Comparison of ENCODE assay signal across 21 mouse cellular contexts in genomic region chr2:26543768-26544167, GRCm38 (mm10). TPM values are rescaled to one million over a fixed set of nuclear protein-coding genes. Genes with fewer than 3 reads are reported as not detected.
DNase-seq lines count a peak whose midpoint lies in the region; ATAC-seq lines count a peak whose summit lies in the region.
"Had no signal": no experiment of that assay in that cellular context is flagged by ENCODE, and none has a peak within 500 bp of the region (broad histone marks: within the 10 kb centered on the region; RNA-seq: fewer than 3 reads in every experiment).

No protein-coding gene starts in this region.

- H3K4me3 ChIP-seq in heart, embryonic 11.5 days (ENCODE audit: low read depth, low read length) = no peak overlapping the region
- H3K4me3 ChIP-seq in kidney, embryonic 16.5 days (ENCODE audit: low read length) = no peak overlapping the region
- no peak overlapping the region for H3K4me3 ChIP-seq in intestine, embryonic 16.5 days (ENCODE audit: low read length)
- H3K4me3 ChIP-seq: embryonic facial prominence, embryonic 10.5 days; liver, embryonic 13.5 days; midbrain, embryonic 15.5 days had no signal

- no peak for ATAC-seq in heart, embryonic 11.5 days (replicated peaks; ENCODE audit: insufficient number of reproducible peaks, low FRiP score, low TSS enrichment)
- ATAC-seq in kidney, embryonic 16.5 days (ENCODE audit: low FRiP score, low TSS enrichment) = no peak
- no peak for ATAC-seq in intestine, embryonic 16.5 days
- ATAC-seq: forebrain, embryonic 14.5 days; hindbrain, embryonic 16.5 days; midbrain, embryonic 15.5 days had no signal

- WGBS in heart, embryonic 11.5 days (ENCODE audit: insufficient replicate concordance) = 63% methylated on average over 8 of the region's 8 CpGs
- WGBS in kidney, embryonic 16.5 days = 62% methylated on average over 8 of the region's 8 CpGs
- 84% methylated on average over 8 of the region's 8 CpGs for WGBS in intestine, embryonic 16.5 days

- intact Hi-C loops in heart, postnatal 25 days (cut with DNase I) = loop anchor here (2.0 kb wide), 1 partner anchor 17 kb away; no protein-coding TSS in a partner anchor

- H3K9me3 ChIP-seq in heart, embryonic 11.5 days (replicated peaks; ENCODE audit: control insufficient read depth, low read length) = no peaks in the 10 kb centered on the region
- H3K9me3 ChIP-seq in kidney, embryonic 16.5 days (ENCODE audit: low read length) = no peaks in the 10 kb centered on the region
- H3K9me3 ChIP-seq in intestine, embryonic 16.5 days (ENCODE audit: control insufficient read depth, low read length) = no peaks in the 10 kb centered on the region
- H3K9me3 ChIP-seq: embryonic facial prominence, embryonic 10.5 days; liver, embryonic 13.5 days; megakaryocyte, embryonic 14.5 days; midbrain, embryonic 15.5 days had no signal

- peaks cover 17% of the 10 kb centered on the region for H3K4me1 ChIP-seq in heart, embryonic 11.5 days (ENCODE audit: control insufficient read depth, insufficient read depth, low read length)
- H3K4me1 ChIP-seq in kidney, embryonic 16.5 days (ENCODE audit: insufficient read depth, low read length) = peaks cover 40% of the 10 kb centered on the region
- H3K4me1 ChIP-seq in intestine, embryonic 16.5 days (ENCODE audit: control insufficient read depth, insufficient read depth, low read length) = peaks cover 7% of the 10 kb centered on the region; the same call in 1 of the 2 replicates

- no peaks in the 10 kb centered on the region for H3K36me3 ChIP-seq in heart, embryonic 11.5 days (ENCODE audit: control insufficient read depth, insufficient read depth, low read length)
- no peaks in the 10 kb centered on the region for H3K36me3 ChIP-seq in kidney, embryonic 16.5 days (ENCODE audit: insufficient read depth, low read length)
- H3K36me3 ChIP-seq in intestine, embryonic 16.5 days (ENCODE audit: control insufficient read depth, insufficient read depth, low read length) = no peaks in the 10 kb centered on the region
- H3K36me3 ChIP-seq: embryonic facial prominence, embryonic 10.5 days; liver, embryonic 13.5 days; midbrain, embryonic 15.5 days had no signal

- H3K27me3 ChIP-seq in heart, embryonic 11.5 days (ENCODE audit: control insufficient read depth, insufficient read depth, low read length) = no peaks in the 10 kb centered on the region
- H3K27me3 ChIP-seq in kidney, embryonic 16.5 days (ENCODE audit: insufficient read depth, low read length) = no peaks in the 10 kb centered on the region
- 0 out of 2 replicates have a peak, but pooled peaks cover 6% of the 10 kb centered on the region for H3K27me3 ChIP-seq in intestine, embryonic 16.5 days (replicated peaks; ENCODE audit: control insufficient read depth, insufficient read depth, low read length)
- H3K27me3 ChIP-seq: liver, embryonic 13.5 days; midbrain, embryonic 15.5 days had no signal

- peak; percentile 56 to 80 for DNase-seq in adrenal gland, adult (ENCODE audit: inconsistent age in 2 of 2, low spot score in 1 of 2)
- no peak for DNase-seq in adrenal gland, postnatal 4 days (ENCODE audit: low spot score in 2 of 2)
- DNase-seq in heart, postnatal 25 days (ENCODE audit: low spot score) = no peak
- DNase-seq in kidney, postnatal 14 days = no peak
- peak; percentile 54 to 58 for DNase-seq in adrenal gland, postnatal 36 days
- DNase-seq: cerebellum, adult 18-20 months; layer of hippocampus, postnatal 36 days; liver, embryonic 13.5 days; thymus, postnatal 4 days had no signal

- H3K27ac ChIP-seq in heart, embryonic 11.5 days (ENCODE audit: low read depth, low read length) = 0 out of 2 replicates have a peak overlapping the region, but pooled peaks have one; percentile 36
- 0 out of 2 replicates have a peak overlapping the region, but pooled peaks have one; percentile 48 for H3K27ac ChIP-seq in kidney, embryonic 16.5 days (ENCODE audit: low read length)
- no peak overlapping the region for H3K27ac ChIP-seq in intestine, embryonic 16.5 days (ENCODE audit: low read length)
- H3K27ac ChIP-seq: midbrain, embryonic 15.5 days had no signal

- no peak overlapping the region for H3K9ac ChIP-seq in heart, embryonic 11.5 days (ENCODE audit: low read depth, low read length)
- 0 out of 2 replicates have a peak overlapping the region, but pooled peaks have one; percentile 2 for H3K9ac ChIP-seq in kidney, embryonic 16.5 days (replicated peaks; ENCODE audit: low read length)
- H3K9ac ChIP-seq in intestine, embryonic 16.5 days (ENCODE audit: low read depth, low read length) = no peak overlapping the region
- H3K9ac ChIP-seq: liver, embryonic 13.5 days; midbrain, embryonic 15.5 days had no signal

- no peak overlapping the region for H3K4me2 ChIP-seq in heart, embryonic 11.5 days
- H3K4me2 ChIP-seq in kidney, embryonic 16.5 days (replicated peaks; ENCODE audit: low read depth, low read length) = no peak overlapping the region
- no peak overlapping the region for H3K4me2 ChIP-seq in intestine, embryonic 16.5 days (ENCODE audit: low read depth, low read length)
- H3K4me2 ChIP-seq: liver, embryonic 13.5 days; midbrain, embryonic 15.5 days had no signal

RNA-seq across cellular contexts. Expression of gene Notch1, which starts 27.3 kb away (rescaled TPM):
- 10 to 100 TPM; 35.1 to 48.7 TPM for total RNA-seq in adrenal gland, postnatal 4 days (2021)
- 20.9 and 23.5 TPM in 2 replicates for polyA plus RNA-seq in heart, embryonic 11.5 days (2014; fragmentation: Nextera tagmentation; extraction: Ambion mirVana)
- total RNA-seq in heart, postnatal 25 days (2021) = 10 to 100 TPM; 27.5 to 32.3 TPM
- 23.7 and 27.0 TPM in 2 replicates for polyA plus RNA-seq in kidney, embryonic 16.5 days (2015; fragmentation: Nextera tagmentation; extraction: Ambion mirVana)
- total RNA-seq in adrenal gland, postnatal 36 days (2021) = 10 to 100 TPM; 17.5 to 25.5 TPM
- polyA plus RNA-seq in intestine, embryonic 16.5 days (2015; fragmentation: Nextera tagmentation; extraction: Ambion mirVana) = 7.4 and 8.4 TPM in 2 replicates

RNA-seq across cellular contexts. Expression of gene Egfl7, which starts 36.0 kb away (rescaled TPM):
- total RNA-seq in adrenal gland, postnatal 4 days (2021) = 100 to 1,000 TPM; 265 to 295 TPM
- polyA plus RNA-seq in heart, embryonic 11.5 days (2014; fragmentation: Nextera tagmentation; extraction: Ambion mirVana) = 145 and 157 TPM in 2 replicates
- total RNA-seq in heart, postnatal 25 days (2021) = 100 to 1,000 TPM; 149 to 179 TPM
- polyA plus RNA-seq in kidney, embryonic 16.5 days (2015; fragmentation: Nextera tagmentation; extraction: Ambion mirVana) = 257 and 266 TPM in 2 replicates
- total RNA-seq in adrenal gland, postnatal 36 days (2021) = 100 to 1,000 TPM in 1 of 2 experiments, 10 to 100 TPM in 1; 86.2 to 127 TPM
- polyA plus RNA-seq in intestine, embryonic 16.5 days (2015; fragmentation: Nextera tagmentation; extraction: Ambion mirVana) = 110 and 118 TPM in 2 replicates

RNA-seq across cellular contexts. Expression of gene Gm20532, which starts 42.7 kb away (rescaled TPM):
- total RNA-seq in adrenal gland, postnatal 4 days (2021) = not detected
- not detected in 2 replicates for polyA plus RNA-seq in heart, embryonic 11.5 days (2014; fragmentation: Nextera tagmentation; extraction: Ambion mirVana)
- total RNA-seq in heart, postnatal 25 days (2021) = not detected
- polyA plus RNA-seq in kidney, embryonic 16.5 days (2015; fragmentation: Nextera tagmentation; extraction: Ambion mirVana) = not detected in 2 replicates
- not detected for total RNA-seq in adrenal gland, postnatal 36 days (2021)
- not detected in 2 replicates for polyA plus RNA-seq in intestine, embryonic 16.5 days (2015; fragmentation: Nextera tagmentation; extraction: Ambion mirVana)
- total RNA-seq: gastrocnemius, postnatal 4 days; layer of hippocampus, adult 18-20 months; layer of hippocampus, postnatal 36 days; left cerebral cortex, postnatal 25 days had no signal
- polyA plus RNA-seq: embryonic facial prominence, embryonic 10.5 days; forebrain, embryonic 14.5 days; hindbrain, embryonic 16.5 days; liver, embryonic 13.5 days; midbrain, embryonic 15.5 days; testis, adult 2 months had no signal

Comparison
In these comparisons a context has a peak if more than half of its experiments do, and no peak if none do; other contexts are left out.
1. DNase-seq: peak in adrenal gland, adult (2 of 2) and adrenal gland, postnatal 36 days (2 of 2); none in adrenal gland, postnatal 4 days (0 of 2), heart, postnatal 25 days (single experiment) and kidney, postnatal 14 days (single experiment).